Mouse (Mus musculus) forebrain, embryonic 13.5 days (tissue): ENCODE results near the gene Cplx3. TPM values are rescaled to one million over a fixed set of nuclear protein-coding genes. Genes with fewer than 3 reads are reported as not detected.

Experiments used
- ATAC-seq: fragments of 200-750 bp; cut with Nextera tagmentation; 2 replicates; pipeline ENCODE4 v1.8.0; 2017
- H3K27ac ChIP-seq: fragments of 300-500 bp; sonication (generic); 2 replicates; pipeline ENCODE4 v1.5.1; 2015; ENCODE audit warnings: inconsistent platforms, mild to moderate bottlenecking, moderate library complexity
- H3K27me3 ChIP-seq: fragments of 300-500 bp; sonication (generic); 2 replicates; pipeline ENCODE4 v1.6.1; 2015; ENCODE audit warnings: mild to moderate bottlenecking, inconsistent platforms
- H3K36me3 ChIP-seq: fragments of 300-500 bp; sonication (generic); 2 replicates; pipeline ENCODE4 v1.6.1; 2015; ENCODE audit warnings: mild to moderate bottlenecking, inconsistent platforms; ENCODE audit not compliant: poor library complexity, severe bottlenecking
- H3K4me1 ChIP-seq: fragments of 300-500 bp; sonication (generic); 2 replicates; pipeline ENCODE4 v1.6.1; 2015; ENCODE audit warnings: inconsistent platforms
- H3K4me2 ChIP-seq: fragments of 300-500 bp; sonication (generic); 2 replicates; pipeline ENCODE4 v1.6.1; 2015; ENCODE audit warnings: inconsistent platforms, mild to moderate bottlenecking, moderate library complexity
- H3K4me3 ChIP-seq: fragments of 300-500 bp; sonication (generic); 2 replicates; pipeline ENCODE4 v1.5.1; 2015; ENCODE audit warnings: mild to moderate bottlenecking, inconsistent platforms
- H3K9ac ChIP-seq: fragments of 300-500 bp; sonication (generic); 2 replicates; pipeline ENCODE4 v1.6.1; 2015; ENCODE audit warnings: mild to moderate bottlenecking, inconsistent platforms
- H3K9me3 ChIP-seq: fragments of 300-500 bp; sonication (generic); replicated peaks from 2 replicates; pipeline ENCODE4 v1.6.1; 2016; ENCODE audit warnings: inconsistent platforms
- WGBS: fragments of 180-500 bp; shearing (Covaris S2); methylation state at CpG from one replicate; pipeline ENCODE4 v1.1.7; 2015; 5-methylcytosine and 5-hydroxymethylcytosine counted together
- polyA plus RNA-seq: library from polyadenylated mRNA; unstranded; fragments of >200 nt; fragmentation: Nextera tagmentation; extraction: Ambion mirVana; gene quantifications from 2 replicates; pipeline ENCODE4 v1.2.1, GENCODE M21; 2015

The Cplx3 gene
- polyA plus RNA-seq, 1 experiment from 2014 or later, result not detected

- H3K27me3 ChIP-seq, result no peaks in the 10 kb centered on the region
- H3K36me3 ChIP-seq, result peaks cover 40% of the 10 kb centered on the region
- WGBS, result 88% methylated on average over 9 of the region's 9 CpGs
- H3K4me1 ChIP-seq, result peaks cover 14% of the 10 kb centered on the region
- no peak overlapping the region for H3K4me2 ChIP-seq
- H3K9ac ChIP-seq, result no peak overlapping the region
- no peak overlapping the region for H3K4me3 ChIP-seq
- H3K9me3 ChIP-seq, result no peaks in the 10 kb centered on the region
- no peak for ATAC-seq
- no peak overlapping the region for H3K27ac ChIP-seq
Measured at GRCm38 (mm10) chr9:57594174-57594509, 11.9 kb downstream of the Cplx3 start.

GRCm38 (mm10) chr9:57593454-57594173 lies 12.5 kb downstream of the Cplx3 start:
- Histone ChIP-seq H3K27ac (no peak overlapping the region), H3K9me3 (no peaks in the 10 kb centered on the region), H3K36me3 (peaks cover 40% of the 10 kb centered on the region), H3K4me1 (peaks cover 17% of the 10 kb centered on the region), H3K9ac (no peak overlapping the region), H3K4me2 (no peak overlapping the region), H3K27me3 (no peaks in the 10 kb centered on the region), H3K4me3 (no peak overlapping the region)
- no peak for ATAC-seq
- 58% methylated on average over 12 of the region's 12 CpGs for WGBS

- ATAC-seq, result no peak
- WGBS, result 27% methylated on average over 5 of the region's 5 CpGs
- no peaks in the 10 kb centered on the region for H3K9me3 ChIP-seq
- H3K27ac ChIP-seq, result no peak overlapping the region
- H3K4me2 ChIP-seq, result peak overlapping the region; percentile 73
- no peaks in the 10 kb centered on the region for H3K27me3 ChIP-seq
- no peak overlapping the region for H3K9ac ChIP-seq
- H3K4me3 ChIP-seq, result no peak overlapping the region
- H3K36me3 ChIP-seq, result peaks cover 60% of the 10 kb centered on the region
- H3K4me1 ChIP-seq, result peaks cover 19% of the 10 kb centered on the region
Measured at GRCm38 (mm10) chr9:57590726-57591125, 15.4 kb downstream of the Cplx3 start.

DNA sequence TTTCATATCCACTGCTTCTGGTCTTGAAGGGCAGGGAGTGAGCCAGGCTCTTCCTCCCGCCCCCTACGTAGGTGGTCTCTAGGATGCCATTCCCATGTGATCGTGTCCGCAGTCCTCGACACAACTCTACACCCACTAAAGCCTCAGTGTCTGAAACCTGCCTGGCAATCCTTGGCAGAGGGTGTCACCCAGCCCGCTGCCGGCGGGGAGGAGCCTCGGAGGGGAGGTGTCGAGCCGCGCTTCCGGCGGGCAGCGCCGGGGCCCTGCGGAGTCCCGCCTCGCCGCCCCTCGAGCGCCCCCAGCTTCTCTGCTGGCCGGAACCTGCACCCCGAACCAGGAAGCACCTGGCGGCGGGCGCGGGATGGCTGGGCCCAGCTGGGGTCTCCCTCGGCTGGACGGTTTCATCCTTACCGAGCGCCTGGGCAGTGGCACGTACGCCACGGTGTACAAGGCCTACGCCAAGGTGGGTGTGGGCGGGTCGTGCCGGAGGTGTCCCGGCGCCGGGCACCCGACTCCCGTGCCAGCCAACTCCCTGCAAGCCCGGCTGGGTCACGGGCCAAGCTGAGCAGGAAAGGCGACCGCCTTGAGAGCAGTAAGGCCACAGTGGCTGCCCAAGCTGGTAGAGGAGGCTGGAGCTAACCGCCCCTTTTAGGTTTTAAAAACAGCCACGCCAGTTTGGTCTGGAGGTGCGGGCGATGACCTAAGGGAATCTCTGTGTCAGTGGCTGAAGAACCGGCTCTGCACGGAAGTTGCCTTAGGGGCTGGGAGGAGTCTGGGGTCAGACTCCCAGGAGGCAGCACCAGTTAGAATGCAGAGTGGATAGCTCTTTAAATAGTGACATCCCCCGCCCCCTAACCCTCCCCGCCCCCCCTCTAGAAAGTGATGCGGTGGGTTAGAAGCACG lies 16.6 kb downstream of the Cplx3 start, which contains the start of gene Ulk3:
Ulk3 (plus strand) TSS at position 229 of the 903 bp plus-strand sequence.
- 1% methylated on average over 50 of the region's 58 CpGs for whole genome bisulfite sequencing
- H3K4me1 ChIP-seq, result peaks cover 19% of the 10 kb centered on the region
- peak within 1 kb of the TSS; percentile 73 for H3K4me2 ChIP-seq
- H3K4me3 ChIP-seq, result peak within 1 kb of the TSS; percentile 76
- H3K27ac ChIP-seq, result peak within 1 kb of the TSS; percentile 57
- peak; percentile 88 for ATAC-seq
- H3K9me3 ChIP-seq, result no peaks in the 10 kb centered on the region
- H3K27me3 ChIP-seq, result no peaks in the 10 kb centered on the region
- H3K36me3 ChIP-seq, result peaks cover 58% of the 10 kb centered on the region
- peak within 1 kb of the TSS; percentile 82 for H3K9ac ChIP-seq

DNA sequence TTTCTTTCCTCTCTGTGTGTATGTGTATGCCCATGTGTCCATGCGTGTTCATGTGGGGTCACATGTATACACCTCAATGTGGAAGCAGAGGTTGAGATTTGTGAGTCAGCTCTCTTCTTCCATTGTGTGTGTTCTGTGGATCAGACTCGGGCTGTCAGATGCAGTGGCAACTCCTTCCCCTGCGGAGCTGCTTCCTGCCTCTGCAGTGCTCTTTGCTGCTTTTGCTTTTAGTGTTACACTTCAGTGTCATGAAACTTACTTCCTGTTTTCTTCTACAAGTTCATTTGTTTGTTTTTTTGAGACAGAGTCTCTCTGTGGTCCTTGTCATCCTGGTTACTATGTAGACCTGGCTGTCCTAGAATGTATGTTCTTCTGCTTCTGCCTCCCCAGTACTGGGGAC lies 21.1 kb downstream of the Cplx3 start:
- Histone ChIP-seq H3K27ac (no peak overlapping the region), H3K4me3 (no peak overlapping the region), H3K9ac (no peak overlapping the region), H3K4me2 (no peak overlapping the region), H3K4me1 (peaks cover 10% of the 10 kb centered on the region), H3K27me3 (no peaks in the 10 kb centered on the region), H3K36me3 (peaks cover 74% of the 10 kb centered on the region), H3K9me3 (no peaks in the 10 kb centered on the region)
- 80% methylated on average over 3 of the region's 3 CpGs for WGBS
- ATAC-seq, result no peak

- 87% methylated on average over 6 of the region's 6 CpGs for WGBS
- Histone ChIP-seq H3K27ac (no peak overlapping the region), H3K9me3 (no peaks in the 10 kb centered on the region), H3K4me1 (no peaks in the 10 kb centered on the region), H3K9ac (peak overlapping the region; percentile 12; the same call in 1 of the 2 replicates), H3K4me3 (no peak overlapping the region), H3K4me2 (no peak overlapping the region), H3K27me3 (no peaks in the 10 kb centered on the region), H3K36me3 (peaks cover 59% of the 10 kb centered on the region)
- ATAC-seq, result no peak
Measured at GRCm38 (mm10) chr9:57577144-57577849, 28.8 kb downstream of the Cplx3 start.

DNA sequence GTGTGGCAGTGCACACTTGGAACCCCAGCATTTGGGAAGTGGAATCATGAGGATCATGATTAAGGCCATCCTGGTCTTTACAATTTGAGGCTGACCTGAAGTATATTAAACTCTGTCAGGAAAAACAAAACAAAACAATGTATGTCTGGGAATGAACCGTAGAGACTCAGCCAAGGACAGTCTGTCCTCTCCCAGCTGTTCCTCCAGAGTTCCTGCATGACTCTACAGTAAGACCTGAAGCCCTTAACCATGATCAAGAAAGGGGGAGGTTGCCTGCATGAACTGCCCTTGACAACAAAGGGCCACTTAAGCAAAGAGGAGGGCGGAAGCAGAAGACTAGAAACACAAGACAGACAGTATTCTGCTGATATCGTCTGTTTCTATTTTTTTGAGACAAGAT lies 30.5 kb downstream of the Cplx3 start:
- no peak overlapping the region for H3K4me2 ChIP-seq
- H3K27ac ChIP-seq, result no peak overlapping the region
- no peaks in the 10 kb centered on the region for H3K27me3 ChIP-seq
- H3K4me3 ChIP-seq, result no peak overlapping the region
- no peak for ATAC-seq
- no peaks in the 10 kb centered on the region for H3K9me3 ChIP-seq
- no peak overlapping the region for H3K9ac ChIP-seq
- 87% methylated on average over 3 of the region's 3 CpGs for WGBS
- H3K4me1 ChIP-seq, result no peaks in the 10 kb centered on the region
- peaks cover 55% of the 10 kb centered on the region for H3K36me3 ChIP-seq

GRCm38 (mm10) chr9:57574397-57574796 lies 31.7 kb downstream of the Cplx3 start:
- Histone ChIP-seq H3K4me3 (no peak overlapping the region), H3K4me1 (no peaks in the 10 kb centered on the region), H3K27ac (no peak overlapping the region), H3K4me2 (no peak overlapping the region), H3K36me3 (peaks cover 54% of the 10 kb centered on the region), H3K27me3 (no peaks in the 10 kb centered on the region), H3K9me3 (no peaks in the 10 kb centered on the region), H3K9ac (no peak overlapping the region)
- ATAC-seq, result no peak

- 98% methylated on average over 6 of the region's 6 CpGs for WGBS
- H3K27ac ChIP-seq, result no peak overlapping the region
- ATAC-seq, result no peak
- H3K9ac ChIP-seq, result no peak overlapping the region
- H3K4me3 ChIP-seq, result no peak overlapping the region
- H3K27me3 ChIP-seq, result no peaks in the 10 kb centered on the region
- H3K4me2 ChIP-seq, result no peak overlapping the region
- peaks cover 47% of the 10 kb centered on the region for H3K36me3 ChIP-seq
- H3K9me3 ChIP-seq, result no peaks in the 10 kb centered on the region
- H3K4me1 ChIP-seq, result peaks cover 15% of the 10 kb centered on the region
Measured at GRCm38 (mm10) chr9:57568500-57568899, 37.6 kb downstream of the Cplx3 start.

DNA sequence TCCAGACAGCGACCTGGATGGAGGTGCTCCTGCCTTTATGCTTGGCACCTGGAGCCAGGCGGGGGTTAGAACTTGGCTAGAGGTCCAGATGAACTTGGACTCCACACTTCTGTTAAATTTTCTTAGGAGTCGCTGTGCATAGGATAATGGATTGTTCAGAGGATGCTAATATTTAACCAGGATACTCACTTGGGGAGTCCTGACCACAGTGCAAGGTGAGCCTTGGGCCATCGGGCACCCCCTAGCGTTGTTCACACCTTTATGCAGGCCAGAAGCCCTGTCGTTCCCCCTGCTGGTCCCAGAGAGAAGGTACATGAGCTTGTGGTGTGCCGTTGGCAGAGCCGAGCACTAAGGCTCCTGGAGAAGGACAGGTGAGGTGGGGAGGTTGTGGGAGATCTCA lies 39.2 kb downstream of the Cplx3 start:
- H3K4me2 ChIP-seq, result no peak overlapping the region
- WGBS, result 58% methylated on average over 8 of the region's 8 CpGs
- no peaks in the 10 kb centered on the region for H3K27me3 ChIP-seq
- no peak overlapping the region for H3K27ac ChIP-seq
- peaks cover 39% of the 10 kb centered on the region for H3K36me3 ChIP-seq
- no peak for ATAC-seq
- H3K9me3 ChIP-seq, result no peaks in the 10 kb centered on the region
- no peak overlapping the region for H3K4me3 ChIP-seq
- peaks cover 30% of the 10 kb centered on the region for H3K4me1 ChIP-seq
- no peak overlapping the region for H3K9ac ChIP-seq

DNA sequence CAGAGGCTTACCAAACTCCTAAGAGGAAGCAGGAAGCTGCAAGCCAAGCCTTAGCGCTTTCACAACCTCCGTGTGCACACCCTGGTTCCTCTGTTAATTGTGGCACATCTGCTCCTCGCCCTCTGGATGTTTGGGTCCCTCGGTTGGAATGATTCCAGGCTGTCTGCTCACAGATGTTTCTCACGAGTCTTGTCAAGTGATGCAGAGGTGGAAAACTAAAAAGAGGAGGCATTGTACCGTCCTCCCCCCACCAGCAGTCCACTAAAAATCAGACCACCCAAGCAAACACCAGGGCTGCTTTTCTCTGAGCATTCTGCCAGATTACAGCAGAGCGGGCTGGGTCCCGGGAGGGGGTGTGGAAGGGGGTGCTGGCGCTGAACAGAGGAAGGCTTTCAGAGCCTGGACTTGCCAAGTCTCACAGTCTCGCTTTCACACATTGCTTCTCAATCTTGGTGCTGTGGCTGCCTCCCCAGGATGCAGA lies 40.3 kb downstream of the Cplx3 start:
- no peaks in the 10 kb centered on the region for H3K9me3 ChIP-seq
- peaks cover 36% of the 10 kb centered on the region for H3K4me1 ChIP-seq
- peaks cover 31% of the 10 kb centered on the region for H3K36me3 ChIP-seq
- no peak for ATAC-seq
- peak overlapping the region; percentile 37 for H3K27ac ChIP-seq
- no peak overlapping the region for H3K9ac ChIP-seq
- 56% methylated on average over 10 of the region's 10 CpGs for WGBS
- no peak overlapping the region for H3K4me3 ChIP-seq
- H3K4me2 ChIP-seq, result peak overlapping the region; percentile 1; the same call in 1 of the 2 replicates
- no peaks in the 10 kb centered on the region for H3K27me3 ChIP-seq

- H3K4me3 ChIP-seq, result no peak overlapping the region
- no peak overlapping the region for H3K4me2 ChIP-seq
- no peaks in the 10 kb centered on the region for H3K27me3 ChIP-seq
- H3K27ac ChIP-seq, result no peak overlapping the region
- peaks cover 20% of the 10 kb centered on the region for H3K36me3 ChIP-seq
- H3K4me1 ChIP-seq, result peaks cover 41% of the 10 kb centered on the region
- H3K9me3 ChIP-seq, result no peaks in the 10 kb centered on the region
- H3K9ac ChIP-seq, result no peak overlapping the region
- WGBS, result 91% methylated on average over 6 of the region's 6 CpGs
- ATAC-seq, result no peak
Measured at GRCm38 (mm10) chr9:57564609-57565008, 41.5 kb downstream of the Cplx3 start.
